Mouse (Mus musculus): ENCODE results near the gene Idua.
"Not testable (repeated sequence)": the region's sequence is repeated elsewhere in the genome, so short reads cannot be mapped to it uniquely, and the experiment has no call there.

Gene Idua

GRCm38 (mm10) chr5:108659698-108660631 is at the start of gene Idua:
TSS of gene Idua (plus strand) at chr5:108660331.
- DNase-seq (ENCODE audit: low read depth, low spot score) = no peak

GRCm38 (mm10) chr5:108610426-108610825 is 49.7 kb upstream of the Idua start:
- DNase-seq (ENCODE audit: low read depth, low spot score) = no peak

- DNase-seq (ENCODE audit: low read depth, low spot score) = no peak
Measured at GRCm38 (mm10) chr5:108621870-108622269, 38.3 kb upstream of the Idua start.

- no peak for DNase-seq (ENCODE audit: low read depth, low spot score)
Measured at GRCm38 (mm10) chr5:108626050-108626660, 34.0 kb upstream of the Idua start.

GRCm38 (mm10) chr5:108628891-108629633 is 31.1 kb upstream of the Idua start:
- no peak for DNase-seq (ENCODE audit: low read depth, low spot score)

GRCm38 (mm10) chr5:108629634-108630483 is 30.3 kb upstream of the Idua start, which contains the start of the genes Gak and Tmem175:
TSS of gene Gak (minus strand) at chr5:108629755.
TSS of gene Tmem175 (plus strand) at chr5:108629770.
- DNase-seq (ENCODE audit: low read depth, low spot score) = peak; percentile 96

GRCm38 (mm10) chr5:108633676-108634075 is 26.5 kb upstream of the Idua start:
- no peak for DNase-seq (ENCODE audit: low read depth, low spot score)

- DNase-seq (ENCODE audit: low read depth, low spot score) = not testable (repeated sequence)
Measured at GRCm38 (mm10) chr5:108634088-108634487, 26.0 kb upstream of the Idua start.

- no peak for DNase-seq (ENCODE audit: low read depth, low spot score)
Measured at GRCm38 (mm10) chr5:108636172-108636571, 24.0 kb upstream of the Idua start.

- no peak for DNase-seq (ENCODE audit: low read depth, low spot score)
Measured at GRCm38 (mm10) chr5:108643674-108644073, 16.5 kb upstream of the Idua start.

- DNase-seq (ENCODE audit: low read depth, low spot score) = no peak
Measured at GRCm38 (mm10) chr5:108645651-108646342, 14.3 kb upstream of the Idua start.

GRCm38 (mm10) chr5:108646343-108646660 is 13.8 kb upstream of the Idua start:
- no peak for DNase-seq (ENCODE audit: low read depth, low spot score)

- no peak for DNase-seq (ENCODE audit: low read depth, low spot score)
Measured at GRCm38 (mm10) chr5:108647311-108647710, 12.8 kb upstream of the Idua start.

GRCm38 (mm10) chr5:108647820-108648465 is 12.2 kb upstream of the Idua start:
- no peak for DNase-seq (ENCODE audit: low read depth, low spot score)

- DNase-seq (ENCODE audit: low read depth, low spot score) = no peak
Measured at GRCm38 (mm10) chr5:108648937-108649576, 11.1 kb upstream of the Idua start.

GRCm38 (mm10) chr5:108650341-108650740 is 9.8 kb upstream of the Idua start:
- DNase-seq (ENCODE audit: low read depth, low spot score) = no peak

- no peak for DNase-seq (ENCODE audit: low read depth, low spot score)
Measured at GRCm38 (mm10) chr5:108651136-108651720, 8.9 kb upstream of the Idua start.

- DNase-seq (ENCODE audit: low read depth, low spot score) = peak; percentile 53
Measured at GRCm38 (mm10) chr5:108651823-108652222, 8.3 kb upstream of the Idua start.

GRCm38 (mm10) chr5:108653341-108653740 is 6.8 kb upstream of the Idua start:
- DNase-seq (ENCODE audit: low read depth, low spot score) = no peak

Data from mesoderm, embryonic 11.5 days (tissue).